Mouse (Mus musculus): Measurements from ENCODE around the gene Tas1r1. TPM values are rescaled to one million over a fixed set of nuclear protein-coding genes. Genes with fewer than 3 reads are reported as not detected.

Gene Tas1r1
- total and polyA plus RNA-seq, 3 experiments = 0.12 to 0.21 TPM; not detected in 1

DNA sequence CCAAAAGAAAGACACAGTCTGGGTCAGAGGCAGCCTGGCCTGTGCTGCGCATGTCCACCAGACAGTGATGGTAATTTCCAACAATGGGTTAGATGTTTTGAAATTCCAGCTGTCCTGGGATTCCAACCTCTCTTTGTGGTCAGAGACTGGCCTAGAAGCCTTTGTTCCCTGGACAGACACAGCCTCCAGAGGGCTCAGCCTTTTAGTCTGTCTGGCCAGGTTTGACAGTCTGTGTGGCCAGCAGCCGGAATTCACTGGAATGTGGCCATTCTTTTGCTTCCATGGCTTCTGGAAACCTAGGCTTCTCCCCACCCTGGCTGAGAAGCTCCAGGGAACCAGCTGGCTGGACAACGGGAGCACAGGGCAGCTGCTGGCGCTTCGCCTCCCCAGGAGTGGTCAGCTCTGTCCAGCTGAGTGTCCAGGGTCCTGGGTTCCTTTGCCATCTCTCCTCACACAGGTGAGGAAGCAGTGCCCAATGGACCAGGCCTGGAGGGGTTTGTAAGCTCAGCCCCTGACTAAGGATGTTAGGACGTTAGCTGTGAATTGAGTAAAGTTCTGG lies 29.9 kb upstream of the Tas1r1 start:
- TF ChIP-seq ZNF384 (IDR thresholded peaks at IDR 0.05; ENCODE audit: low read depth, low read length) = no peak
- TF ChIP-seq SMC3 (IDR thresholded peaks at IDR 0.05; ENCODE audit: low read depth, low read length) = no peak
- TF ChIP-seq MYC (IDR thresholded peaks at IDR 0.05; ENCODE audit: low read depth, low read length) = no peak
- TF ChIP-seq UBTF (IDR thresholded peaks at IDR 0.05; ENCODE audit: borderline replicate concordance, insufficient read depth, low read depth, low read length) = no peak
- Histone ChIP-seq H3K4me1 (ENCODE audit: control insufficient read depth in 1 of 2, insufficient read depth in 2 of 2, low read length in 2 of 2) (no peaks in the 10 kb centered on the region), H3K4me3 (ENCODE audit: control insufficient read depth in 1 of 2, insufficient read depth in 1 of 2, low read depth in 2 of 2, low read length in 2 of 2) (no peak overlapping the region)

GRCm38 (mm10) chr4:152067280-152067679 lies 28.9 kb upstream of the Tas1r1 start:
- Histone ChIP-seq H3K9ac (ENCODE audit: control insufficient read depth, low read depth, low read length, poor library complexity, severe bottlenecking) (no peak overlapping the region), H3K36me3 (ENCODE audit: control insufficient read depth in 1 of 2, insufficient read depth in 2 of 2, low read length in 2 of 2) (no peaks in the 10 kb centered on the region), H3K4me3 (ENCODE audit: control insufficient read depth in 1 of 2, insufficient read depth in 1 of 2, low read depth in 2 of 2, low read length in 2 of 2) (no peak overlapping the region), H3K27ac (ENCODE audit: control insufficient read depth, low read depth, low read length) (no peak overlapping the region), H3K27me3 (ENCODE audit: control insufficient read depth in 1 of 2, insufficient read depth in 2 of 2, low read length in 2 of 2) (no peaks in the 10 kb centered on the region), H3K79me2 (ENCODE audit: control insufficient read depth, insufficient read depth, low read length, poor library complexity) (no peaks in the 10 kb centered on the region), H3K4me1 (ENCODE audit: control insufficient read depth in 1 of 2, insufficient read depth in 2 of 2, low read length in 2 of 2) (no peaks in the 10 kb centered on the region), H3K9me3 (replicated peaks; ENCODE audit: insufficient read depth, low read length) (no peaks in the 10 kb centered on the region)
- TF ChIP-seq POLR2AphosphoS5 (IDR thresholded peaks at IDR 0.05; ENCODE audit: borderline replicate concordance, low read depth, low read length) (no peak), ZC3H11A (IDR thresholded peaks at IDR 0.05; ENCODE audit: low read depth, low read length) (no peak), CHD1 (IDR thresholded peaks at IDR 0.05; ENCODE audit: low read depth, low read length) (no peak), CHD2 (IDR thresholded peaks at IDR 0.05; ENCODE audit: low read length) (no peak), ETS1 (IDR thresholded peaks at IDR 0.05; ENCODE audit: low read depth, low read length) (no peak), GATA1 (IDR thresholded peaks at IDR 0.05; ENCODE audit: low read depth, low read length) (no peak), POLR2AphosphoS2 (IDR thresholded peaks at IDR 0.05; ENCODE audit: low read length) (no peak), MEF2A (IDR thresholded peaks at IDR 0.05; ENCODE audit: extremely low read depth, insufficient replicate concordance, low read depth, low read length, poor library complexity, severe bottlenecking) (no peak)
- DNase-seq (ENCODE audit: low read depth, low spot score) = no peak

More for the DNA sequence above, 29.9 kb upstream of the Tas1r1 start:
- Histone ChIP-seq H3K36me3 (ENCODE audit: control insufficient read depth in 1 of 2, insufficient read depth in 2 of 2, low read length in 2 of 2) (no peaks in the 10 kb centered on the region), H3K9me3 (replicated peaks; ENCODE audit: insufficient read depth, low read length) (no peaks in the 10 kb centered on the region), H3K27ac (ENCODE audit: control insufficient read depth, low read depth, low read length) (no peak overlapping the region), H3K79me2 (ENCODE audit: control insufficient read depth, insufficient read depth, low read length, poor library complexity) (no peaks in the 10 kb centered on the region), H3K9ac (ENCODE audit: control insufficient read depth, low read depth, low read length, poor library complexity, severe bottlenecking) (no peak overlapping the region), H3K27me3 (ENCODE audit: control insufficient read depth in 1 of 2, insufficient read depth in 2 of 2, low read length in 2 of 2) (no peaks in the 10 kb centered on the region)
- DNase-seq (ENCODE audit: low read depth, low spot score) = no peak

DNA sequence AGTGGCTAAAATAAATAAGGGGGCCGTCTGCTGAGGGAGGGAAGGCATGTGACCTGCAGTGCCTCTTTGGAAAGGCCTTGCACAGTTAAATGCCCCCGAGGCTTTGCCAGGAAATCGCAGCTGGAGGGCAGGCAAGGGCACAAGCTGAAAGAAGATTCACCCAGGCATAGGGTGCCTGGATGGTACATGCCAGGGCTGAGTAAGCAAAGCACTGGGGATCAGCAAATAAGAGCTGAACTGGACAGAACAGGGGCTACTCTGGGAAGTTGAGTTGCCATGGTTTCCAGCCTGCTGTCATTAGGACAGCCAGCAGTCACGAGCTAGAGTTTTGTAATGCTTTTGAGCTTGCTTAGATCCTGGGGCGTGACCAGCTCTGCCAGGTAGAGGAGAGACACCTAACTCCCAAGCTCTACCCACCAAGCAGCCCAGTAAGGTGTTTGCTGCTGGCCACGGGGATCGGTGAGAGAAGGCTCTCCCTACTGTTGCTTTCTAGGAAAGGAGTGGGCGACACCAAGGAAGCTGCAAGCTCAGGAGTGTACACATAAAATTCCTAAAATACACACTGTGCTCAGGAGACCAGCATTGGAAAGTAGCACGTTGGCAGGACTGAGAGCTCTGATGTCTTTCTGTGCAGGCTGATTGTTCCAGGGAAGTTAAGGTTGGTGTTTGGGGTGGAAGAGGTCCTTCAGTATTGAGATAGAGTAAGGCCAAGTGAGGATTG lies 24.2 kb upstream of the Tas1r1 start:
- DNase-seq (ENCODE audit: low read depth, low spot score) = no peak
- no peak overlapping the region for H3K9ac ChIP-seq (ENCODE audit: control insufficient read depth, low read depth, low read length, poor library complexity, severe bottlenecking)
- TF ChIP-seq TAL1 (IDR thresholded peaks at IDR 0.05; ENCODE audit: low read length) (no peak), MAFK (IDR thresholded peaks at IDR 0.05; ENCODE audit: borderline replicate concordance, low read depth, low read length) (no peak), NELFE (IDR thresholded peaks at IDR 0.05; ENCODE audit: low read depth, low read length) (no peak)
- no peak overlapping the region for H3K27ac ChIP-seq (ENCODE audit: control insufficient read depth, low read depth, low read length)
- H3K36me3 ChIP-seq (ENCODE audit: control insufficient read depth in 1 of 2, insufficient read depth in 2 of 2, low read length in 2 of 2) = peaks cover 0 to 10% of the 10 kb centered on the region in 2 experiments; a peak in 1 of 4 replicates
- H3K9me3 ChIP-seq (replicated peaks; ENCODE audit: insufficient read depth, low read length) = no peaks in the 10 kb centered on the region
- H3K4me1 ChIP-seq (ENCODE audit: control insufficient read depth in 1 of 2, insufficient read depth in 2 of 2, low read length in 2 of 2) = no peaks in the 10 kb centered on the region
- H3K79me2 ChIP-seq (ENCODE audit: control insufficient read depth, insufficient read depth, low read length, poor library complexity) = no peaks in the 10 kb centered on the region
- no peak overlapping the region for H3K4me3 ChIP-seq (ENCODE audit: control insufficient read depth in 1 of 2, insufficient read depth in 1 of 2, low read depth in 2 of 2, low read length in 2 of 2)
- no peaks in the 10 kb centered on the region for H3K27me3 ChIP-seq (ENCODE audit: control insufficient read depth in 1 of 2, insufficient read depth in 2 of 2, low read length in 2 of 2)
